Mouse (Mus musculus) liver, embryonic 14.5 days (tissue): ENCODE results near the gene Kazn.

Source experiments
- CTCF ChIP-seq: IDR thresholded peaks from 2 replicates; pipeline ENCODE4 v1.5.1; 2016; ENCODE audit warnings: antibody characterized with exemption, low read depth, control low read depth
- EP300 ChIP-seq: IDR thresholded peaks from 2 replicates; pipeline ENCODE4 v1.6.1; 2016; ENCODE audit warnings: antibody characterized with exemption, low read depth

DNA sequence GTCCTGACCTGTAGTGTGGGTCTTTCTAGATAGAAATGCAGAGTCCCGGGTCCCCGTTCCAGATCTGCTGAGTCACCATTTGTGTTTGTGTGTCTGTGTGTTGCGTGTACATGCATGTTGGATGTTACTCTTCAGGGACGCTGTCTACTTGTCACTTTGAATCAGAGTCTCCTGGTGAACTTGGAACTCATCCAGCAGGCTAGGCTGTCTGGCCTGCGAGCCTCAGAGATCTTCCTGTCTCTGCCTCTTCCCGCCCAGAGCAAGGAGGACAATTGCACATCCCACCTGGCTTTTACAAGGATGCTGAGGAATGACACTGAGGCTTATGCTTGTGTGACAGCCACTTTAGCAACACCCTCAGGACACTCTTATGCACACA, 39.0 kb upstream of the Kazn start:
- no peak for TF ChIP-seq EP300
- no peak for TF ChIP-seq CTCF
